Mouse (Mus musculus) brain, embryonic 14.5 days (tissue): ENCODE results near the gene Mctp2. TPM values are rescaled to one million over a fixed set of nuclear protein-coding genes. Genes with fewer than 3 reads are reported as not detected.

ENCODE experiments used
- DNase-seq: peaks from one replicate; pipeline ENCODE4 v3.0.0-alpha.2; 2011; ENCODE audit warnings: low read depth
- CTCF ChIP-seq: fragments of 200-500 bp; IDR thresholded peaks from 2 replicates; pipeline ENCODE4 v1.5.1; 2012; ENCODE audit warnings: inconsistent platforms, mild to moderate bottlenecking, moderate library complexity, borderline replicate concordance; ENCODE audit not compliant: insufficient read depth, insufficient read length; ENCODE audit errors: extremely low read depth
- POLR2A ChIP-seq: fragments of 200-500 bp; IDR thresholded peaks from 2 replicates; pipeline ENCODE4 v1.6.1; 2012; ENCODE audit warnings: mild to moderate bottlenecking, inconsistent platforms, borderline replicate concordance; ENCODE audit not compliant: poor library complexity, insufficient read depth, insufficient read length, severe bottlenecking; ENCODE audit errors: extremely low read depth
- polyA plus RNA-seq: library from polyadenylated mRNA; depleted of rRNA; stranded (reverse); fragments of >200 nt; gene quantifications from 2 replicates; pipeline ENCODE4 v1.2.3, GENCODE M21; 2012

Gene Mctp2
- polyA plus RNA-seq, 1 experiment, result 0.36 TPM

GRCm38 (mm10) chr7:72110578-72110977 lies 195.8 kb downstream of the Mctp2 start:
- peak; percentile 51 for DNase-seq
- no peak for TF ChIP-seq CTCF
- no peak for TF ChIP-seq POLR2A

- TF ChIP-seq POLR2A (no peak), CTCF (no peak)
- DNase-seq, result no peak
Observed at GRCm38 (mm10) chr7:72108639-72109399, 197.6 kb downstream of the Mctp2 start.

GRCm38 (mm10) chr7:72104170-72104569 lies 202.2 kb downstream of the Mctp2 start:
- DNase-seq, result no peak
- TF ChIP-seq POLR2A (no peak), CTCF (peak; percentile 35; the same call in 1 of the 2 replicates)

- no peak for DNase-seq
- TF ChIP-seq POLR2A (no peak), CTCF (no peak)
Observed at GRCm38 (mm10) chr7:72103654-72104053, 202.8 kb downstream of the Mctp2 start.

- no peak for TF ChIP-seq POLR2A
- no peak for TF ChIP-seq CTCF
- DNase-seq, result no peak
Observed at GRCm38 (mm10) chr7:72100683-72101082, 205.7 kb downstream of the Mctp2 start.

GRCm38 (mm10) chr7:72098603-72099002 lies 207.8 kb downstream of the Mctp2 start:
- DNase-seq, result no peak
- TF ChIP-seq CTCF, result no peak
- TF ChIP-seq POLR2A, result no peak

GRCm38 (mm10) chr7:72096973-72097372 lies 209.4 kb downstream of the Mctp2 start:
- no peak for DNase-seq
- TF ChIP-seq CTCF (no peak), POLR2A (no peak)

- TF ChIP-seq CTCF (no peak), POLR2A (no peak)
- DNase-seq, result no peak
Observed at GRCm38 (mm10) chr7:72096433-72096832, 210.0 kb downstream of the Mctp2 start.

GRCm38 (mm10) chr7:72089463-72090175 lies 216.8 kb downstream of the Mctp2 start:
- TF ChIP-seq POLR2A (no peak), CTCF (no peak)

GRCm38 (mm10) chr7:72080705-72081104 lies 225.7 kb downstream of the Mctp2 start:
- DNase-seq, result no peak
- TF ChIP-seq CTCF, result no peak
- no peak for TF ChIP-seq POLR2A

More at GRCm38 (mm10) chr7:72089463-72090175, 216.8 kb downstream of the Mctp2 start:
- no peak for DNase-seq

- TF ChIP-seq CTCF (no peak), POLR2A (no peak)
- DNase-seq, result no peak
Observed at GRCm38 (mm10) chr7:72078896-72079295, 227.5 kb downstream of the Mctp2 start.
